ENCODE assay signal across 31 mouse cellular contexts in genomic region chr17:34799531-34799925, GRCm38 (mm10). TPM values are rescaled to one million over a fixed set of nuclear protein-coding genes. Genes with fewer than 3 reads are reported as not detected.
DNase-seq lines count a peak whose midpoint lies in the region.
"Had no signal": no experiment of that assay in that cellular context is flagged by ENCODE, and none has a peak within 500 bp of the region (broad histone marks: within the 10 kb centered on the region; RNA-seq: fewer than 3 reads in every experiment).

No protein-coding gene starts in this region.

- no peaks in the 10 kb centered on the region for H3K27me3 ChIP-seq in heart, embryonic 10.5 days (ENCODE audit: insufficient read depth, poor library complexity, severe bottlenecking)
- no peaks in the 10 kb centered on the region for H3K27me3 ChIP-seq in limb, embryonic 10.5 days (ENCODE audit: low read depth, poor library complexity, severe bottlenecking)
- H3K27me3 ChIP-seq: embryonic facial prominence, embryonic 13.5 days; forebrain, embryonic 13.5 days; heart, embryonic 13.5 days; hindbrain, embryonic 13.5 days; intestine, embryonic 15.5 days had no signal

- peak; percentile 48 for DNase-seq in adrenal gland, postnatal 10 days
- no peak for DNase-seq in adrenal gland, postnatal 25 days
- peak; percentile 38 for DNase-seq in heart, embryonic 10.5 days (ENCODE audit: low spot score)
- DNase-seq in heart, postnatal 14 days: no peak
- peak; percentile 22 for DNase-seq in adrenal gland, postnatal 14 days
- peak; percentile 26 for DNase-seq in limb, embryonic 10.5 days (ENCODE audit: low spot score)
- DNase-seq: cerebellum, adult 11-12 months; cerebellum, adult 8-10 months; cerebellum, postnatal 10 days; cerebellum, postnatal 36 days; embryo, embryonic 11 days; gastrocnemius, adult 2 months; gastrocnemius, postnatal 14 days; heart, adult 18-20 months; kidney, adult 11 months had no signal

- intact Hi-C loops in heart, postnatal 14 days (cut with DNase I): loop anchor here (2.0 kb wide), 1 partner anchor 85 kb away; no protein-coding TSS in a partner anchor

- H3K36me3 ChIP-seq in heart, embryonic 10.5 days: no peaks in the 10 kb centered on the region
- H3K36me3 ChIP-seq in limb, embryonic 10.5 days: no peaks in the 10 kb centered on the region
- H3K36me3 ChIP-seq: embryonic facial prominence, embryonic 10.5 days; embryonic facial prominence, embryonic 13.5 days; heart, embryonic 13.5 days; hindbrain, embryonic 10.5 days; hindbrain, embryonic 13.5 days; intestine, embryonic 15.5 days had no signal

- no peaks in the 10 kb centered on the region for H3K9me3 ChIP-seq in heart, embryonic 10.5 days
- H3K9me3 ChIP-seq in limb, embryonic 10.5 days (replicated peaks): peaks cover 2% of the 10 kb centered on the region; the same call in 1 of the 2 replicates
- H3K9me3 ChIP-seq: embryonic facial prominence, embryonic 10.5 days; embryonic facial prominence, embryonic 13.5 days; forebrain, embryonic 13.5 days; heart, embryonic 13.5 days; hindbrain, embryonic 13.5 days; intestine, embryonic 15.5 days had no signal

- no peak overlapping the region for H3K27ac ChIP-seq in heart, embryonic 10.5 days
- H3K27ac ChIP-seq in limb, embryonic 10.5 days: no peak overlapping the region
- H3K27ac ChIP-seq: embryonic facial prominence, embryonic 10.5 days; embryonic facial prominence, embryonic 13.5 days; forebrain, embryonic 13.5 days; gastrocnemius, adult 2 months; heart, embryonic 13.5 days; hindbrain, embryonic 10.5 days; hindbrain, embryonic 13.5 days; intestine, embryonic 15.5 days had no signal

- 82% methylated on average over 4 of the region's 4 CpGs for WGBS in heart, embryonic 10.5 days
- WGBS in limb, embryonic 10.5 days: 85% methylated on average over 4 of the region's 4 CpGs

- H3K4me3 ChIP-seq in heart, embryonic 10.5 days: no peak overlapping the region
- no peak overlapping the region for H3K4me3 ChIP-seq in limb, embryonic 10.5 days
- H3K4me3 ChIP-seq: embryonic facial prominence, embryonic 10.5 days; embryonic facial prominence, embryonic 13.5 days; erythroblast, embryonic 14.5 days; forebrain, embryonic 13.5 days; gastrocnemius, adult 2 months; heart, embryonic 13.5 days; hindbrain, embryonic 10.5 days; hindbrain, embryonic 13.5 days; intestine, embryonic 15.5 days had no signal

- H3K4me1 ChIP-seq in heart, embryonic 10.5 days: no peaks in the 10 kb centered on the region
- H3K4me1 ChIP-seq in limb, embryonic 10.5 days: no peaks in the 10 kb centered on the region
- H3K4me1 ChIP-seq: embryonic facial prominence, embryonic 10.5 days; embryonic facial prominence, embryonic 13.5 days; forebrain, embryonic 13.5 days; heart, embryonic 13.5 days; hindbrain, embryonic 10.5 days; hindbrain, embryonic 13.5 days; intestine, embryonic 15.5 days had no signal

RNA-seq across cellular contexts. Expression of gene Cyp21a1, which starts 4.8 kb away (rescaled TPM):
- total RNA-seq in adrenal gland, postnatal 10 days (2021): 1,000 to 10,000 TPM; 2,477 to 2,588 TPM
- total RNA-seq in adrenal gland, postnatal 25 days (2021): 6,026 and 7,512 TPM in 2 replicates
- polyA plus RNA-seq in heart, embryonic 10.5 days (2016; fragmentation: Nextera tagmentation; extraction: Ambion mirVana): not detected in 2 replicates
- total RNA-seq in heart, postnatal 14 days (2021): not detected
- 3,653 and 3,825 TPM in 2 replicates for total RNA-seq in adrenal gland, postnatal 14 days (2021)
- polyA plus RNA-seq in limb, embryonic 10.5 days (2016; fragmentation: Nextera tagmentation; extraction: Ambion mirVana): not detected in 2 replicates
- total RNA-seq: gastrocnemius, adult 2 months; heart, adult 18-20 months; heart, postnatal 25 days; MEL had no signal
- polyA plus RNA-seq: C2C12; CD4-positive, CD25-positive, alpha-beta regulatory T cell, adult 4 months; cortical plate, adult 2 months; embryonic facial prominence, embryonic 10.5 days; embryonic facial prominence, embryonic 13.5 days; erythroblast, embryonic 14.5 days; forebrain, embryonic 13.5 days; forebrain, embryonic 16.5 days; heart, embryonic 13.5 days; heart, embryonic 16.5 days; hindbrain, embryonic 10.5 days; hindbrain, embryonic 13.5 days; hindbrain, embryonic 16.5 days had no signal

RNA-seq across cellular contexts. Expression of gene Stk19, which starts 37.2 kb away (rescaled TPM):
- 10 to 100 TPM; 31.8 to 33.0 TPM for total RNA-seq in adrenal gland, postnatal 10 days (2021)
- total RNA-seq in adrenal gland, postnatal 25 days (2021): 45.1 and 45.5 TPM in 2 replicates
- polyA plus RNA-seq in heart, embryonic 10.5 days (2016; fragmentation: Nextera tagmentation; extraction: Ambion mirVana): 22.3 and 22.8 TPM in 2 replicates
- 10 to 100 TPM; 10.7 to 13.5 TPM for total RNA-seq in heart, postnatal 14 days (2021)
- total RNA-seq in adrenal gland, postnatal 14 days (2021): 38.0 and 38.6 TPM in 2 replicates
- polyA plus RNA-seq in limb, embryonic 10.5 days (2016; fragmentation: Nextera tagmentation; extraction: Ambion mirVana): 23.3 and 28.6 TPM in 2 replicates

RNA-seq across cellular contexts. Expression of gene Dxo, which starts 37.3 kb away (rescaled TPM):
- total RNA-seq in adrenal gland, postnatal 10 days (2021): 10 to 100 TPM; 45.1 to 52.2 TPM
- 54.8 and 65.0 TPM in 2 replicates for total RNA-seq in adrenal gland, postnatal 25 days (2021)
- polyA plus RNA-seq in heart, embryonic 10.5 days (2016; fragmentation: Nextera tagmentation; extraction: Ambion mirVana): 48.1 and 62.2 TPM in 2 replicates
- total RNA-seq in heart, postnatal 14 days (2021): 10 to 100 TPM; 17.5 to 18.2 TPM
- total RNA-seq in adrenal gland, postnatal 14 days (2021): 65.0 and 65.5 TPM in 2 replicates
- 77.5 and 83.5 TPM in 2 replicates for polyA plus RNA-seq in limb, embryonic 10.5 days (2016; fragmentation: Nextera tagmentation; extraction: Ambion mirVana)

RNA-seq across cellular contexts. Expression of gene Skiv2l, which starts 50.5 kb away (rescaled TPM):
- total RNA-seq in adrenal gland, postnatal 10 days (2021): 10 to 100 TPM; 49.2 to 60.8 TPM
- total RNA-seq in adrenal gland, postnatal 25 days (2021): 69.2 and 79.3 TPM in 2 replicates
- polyA plus RNA-seq in heart, embryonic 10.5 days (2016; fragmentation: Nextera tagmentation; extraction: Ambion mirVana): 39.9 and 43.6 TPM in 2 replicates
- 10 to 100 TPM; 25.0 to 25.4 TPM for total RNA-seq in heart, postnatal 14 days (2021)
- 55.0 and 60.0 TPM in 2 replicates for total RNA-seq in adrenal gland, postnatal 14 days (2021)
- polyA plus RNA-seq in limb, embryonic 10.5 days (2016; fragmentation: Nextera tagmentation; extraction: Ambion mirVana): 57.5 and 65.0 TPM in 2 replicates

RNA-seq across cellular contexts. Expression of gene Nelfe, which starts 50.7 kb away (rescaled TPM):
- 10 to 100 TPM; 44.2 to 48.4 TPM for total RNA-seq in adrenal gland, postnatal 10 days (2021)
- 57.9 and 61.6 TPM in 2 replicates for total RNA-seq in adrenal gland, postnatal 25 days (2021)
- 89.6 and 104 TPM in 2 replicates for polyA plus RNA-seq in heart, embryonic 10.5 days (2016; fragmentation: Nextera tagmentation; extraction: Ambion mirVana)
- 10 to 100 TPM; 13.1 to 15.5 TPM for total RNA-seq in heart, postnatal 14 days (2021)
- total RNA-seq in adrenal gland, postnatal 14 days (2021): 54.4 and 58.4 TPM in 2 replicates
- polyA plus RNA-seq in limb, embryonic 10.5 days (2016; fragmentation: Nextera tagmentation; extraction: Ambion mirVana): 151 and 155 TPM in 2 replicates

Comparison
In these comparisons a context has a peak if more than half of its experiments do, and no peak if none do; other contexts are left out.
1. DNase-seq: peak in adrenal gland, postnatal 10 days (single experiment), heart, embryonic 10.5 days (single experiment), adrenal gland, postnatal 14 days (single experiment) and limb, embryonic 10.5 days (single experiment); none in adrenal gland, postnatal 25 days (single experiment) and heart, postnatal 14 days (0 of 2).
2. RNA of gene Cyp21a1, which starts 4.8 kb away (total RNA-seq): 6,026 to 7,512 TPM in adrenal gland, postnatal 25 days, 3,653 to 3,825 TPM in adrenal gland, postnatal 14 days and 2,477 to 2,588 TPM in adrenal gland, postnatal 10 days; not detected in heart, postnatal 14 days; every median in the first group is over 1,000 times any median in the second.